Mouse (Mus musculus): ENCODE data around the gene Rasgrf1.

The Rasgrf1 gene

GRCm38 (mm10) chr9:89964091-89964490 is 54.4 kb downstream of the Rasgrf1 start:
- no peak for ATAC-seq (ENCODE audit: insufficient number of reproducible peaks, low FRiP score, low TSS enrichment)

GRCm38 (mm10) chr9:89967716-89968115 is 58.0 kb downstream of the Rasgrf1 start:
- no peak for ATAC-seq (ENCODE audit: insufficient number of reproducible peaks, low FRiP score, low TSS enrichment)

GRCm38 (mm10) chr9:89968836-89969450 is 59.2 kb downstream of the Rasgrf1 start:
- no peak for ATAC-seq (ENCODE audit: insufficient number of reproducible peaks, low FRiP score, low TSS enrichment)

- ATAC-seq (ENCODE audit: insufficient number of reproducible peaks, low FRiP score, low TSS enrichment) = no peak
Measured at GRCm38 (mm10) chr9:89970271-89970670, 60.6 kb downstream of the Rasgrf1 start.

GRCm38 (mm10) chr9:89970886-89971486 is 61.3 kb downstream of the Rasgrf1 start:
- no peak for ATAC-seq (ENCODE audit: insufficient number of reproducible peaks, low FRiP score, low TSS enrichment)

GRCm38 (mm10) chr9:89972321-89972720 is 62.6 kb downstream of the Rasgrf1 start:
- ATAC-seq (ENCODE audit: insufficient number of reproducible peaks, low FRiP score, low TSS enrichment) = peak; percentile 49; the same call in 1 of the 2 replicates

GRCm38 (mm10) chr9:89973856-89974255 is 64.1 kb downstream of the Rasgrf1 start:
- no peak for ATAC-seq (ENCODE audit: insufficient number of reproducible peaks, low FRiP score, low TSS enrichment)

- no peak for ATAC-seq (ENCODE audit: insufficient number of reproducible peaks, low FRiP score, low TSS enrichment)
Measured at GRCm38 (mm10) chr9:89974463-89974931, 64.8 kb downstream of the Rasgrf1 start.

- no peak for ATAC-seq (ENCODE audit: insufficient number of reproducible peaks, low FRiP score, low TSS enrichment)
Measured at GRCm38 (mm10) chr9:89976366-89976940, 66.7 kb downstream of the Rasgrf1 start.

- ATAC-seq (ENCODE audit: insufficient number of reproducible peaks, low FRiP score, low TSS enrichment) = no peak
Measured at GRCm38 (mm10) chr9:89979248-89979647, 69.5 kb downstream of the Rasgrf1 start.

- ATAC-seq (ENCODE audit: insufficient number of reproducible peaks, low FRiP score, low TSS enrichment) = no peak
Measured at GRCm38 (mm10) chr9:89982256-89982655, 72.5 kb downstream of the Rasgrf1 start.

GRCm38 (mm10) chr9:89988053-89988452 is 78.3 kb downstream of the Rasgrf1 start:
- no peak for ATAC-seq (ENCODE audit: insufficient number of reproducible peaks, low FRiP score, low TSS enrichment)

- no peak for ATAC-seq (ENCODE audit: insufficient number of reproducible peaks, low FRiP score, low TSS enrichment)
Measured at GRCm38 (mm10) chr9:89988811-89989528, 79.3 kb downstream of the Rasgrf1 start.

- no peak for ATAC-seq (ENCODE audit: insufficient number of reproducible peaks, low FRiP score, low TSS enrichment)
Measured at GRCm38 (mm10) chr9:90006432-90006831, 96.7 kb downstream of the Rasgrf1 start.

- no peak for ATAC-seq (ENCODE audit: insufficient number of reproducible peaks, low FRiP score, low TSS enrichment)
Measured at GRCm38 (mm10) chr9:90007094-90007493, 97.4 kb downstream of the Rasgrf1 start.

- no peak for ATAC-seq (ENCODE audit: insufficient number of reproducible peaks, low FRiP score, low TSS enrichment)
Measured at GRCm38 (mm10) chr9:90008138-90008537, 98.4 kb downstream of the Rasgrf1 start.

GRCm38 (mm10) chr9:90011849-90012248 is 102.1 kb downstream of the Rasgrf1 start:
- no peak for ATAC-seq (ENCODE audit: insufficient number of reproducible peaks, low FRiP score, low TSS enrichment)

- ATAC-seq (ENCODE audit: insufficient number of reproducible peaks, low FRiP score, low TSS enrichment) = no peak
Measured at GRCm38 (mm10) chr9:90014649-90015048, 104.9 kb downstream of the Rasgrf1 start.

GRCm38 (mm10) chr9:90016204-90016603 is 106.5 kb downstream of the Rasgrf1 start:
- no peak for ATAC-seq (ENCODE audit: insufficient number of reproducible peaks, low FRiP score, low TSS enrichment)

GRCm38 (mm10) chr9:90020866-90021265 is 111.2 kb downstream of the Rasgrf1 start:
- no peak for ATAC-seq (ENCODE audit: insufficient number of reproducible peaks, low FRiP score, low TSS enrichment)

- ATAC-seq (ENCODE audit: insufficient number of reproducible peaks, low FRiP score, low TSS enrichment) = no peak
Measured at GRCm38 (mm10) chr9:90021442-90021841, 111.7 kb downstream of the Rasgrf1 start.

Data from cerebellum, adult (tissue).